ENCODE assay signal across 16 mouse cellular contexts in genomic region chr10:103832063-103832462, GRCm38 (mm10).
"Had no signal": no experiment of that assay in that cellular context is flagged by ENCODE, and none has a peak within 500 bp of the region (broad histone marks: within the 10 kb centered on the region; RNA-seq: fewer than 3 reads in every experiment).

No protein-coding gene starts in this region.

- H3K4me1 ChIP-seq: kidney, embryonic 15.5 days; liver, embryonic 13.5 days; midbrain, embryonic 12.5 days had no signal

- H3K36me3 ChIP-seq: kidney, embryonic 15.5 days; liver, embryonic 13.5 days; midbrain, embryonic 12.5 days had no signal

- H3K27me3 ChIP-seq: kidney, embryonic 15.5 days; liver, embryonic 13.5 days; midbrain, embryonic 12.5 days had no signal

- ATAC-seq: midbrain, embryonic 16.5 days had no signal

- H3K9me3 ChIP-seq: kidney, embryonic 15.5 days; liver, embryonic 13.5 days; midbrain, embryonic 12.5 days had no signal

- H3K27ac ChIP-seq: kidney, embryonic 15.5 days; left cerebral cortex, adult 2 months; liver, embryonic 13.5 days; macrophage; midbrain, embryonic 12.5 days had no signal

- DNase-seq: kidney, adult 11 months; kidney, adult 8-10 months; kidney, postnatal 10 days; kidney, postnatal 36 days; layer of hippocampus, postnatal 36 days; liver, embryonic 13.5 days; lung, adult 2 months; lung, postnatal 14 days; thymus, adult 18-20 months; thymus, postnatal 14 days; thymus, postnatal 4 days had no signal

- H3K9ac ChIP-seq: kidney, embryonic 15.5 days; liver, embryonic 13.5 days; midbrain, embryonic 12.5 days had no signal

- H3K4me3 ChIP-seq: kidney, embryonic 15.5 days; left cerebral cortex, adult 2 months; liver, embryonic 13.5 days; midbrain, embryonic 12.5 days had no signal

- H3K4me2 ChIP-seq: kidney, embryonic 15.5 days; liver, embryonic 13.5 days; midbrain, embryonic 12.5 days had no signal
